Mouse (Mus musculus) adrenal gland, adult 18-20 months (tissue): ENCODE measurements around the gene Kdm5a. TPM values are rescaled to one million over a fixed set of nuclear protein-coding genes. Genes with fewer than 3 reads are reported as not detected.

Experiments
- total RNA-seq, 2 experiments: library from RNA; stranded (reverse); gene quantifications; 1 replicate in 1 of 2; 2 replicates in 1 of 2; pipeline ENCODE4 v1.2.3; 2021

Kdm5a gene
- total RNA-seq, 2 experiments from 2014 or later = 39.0 to 48.5 TPM

Other genes starting within 250 kb of the Kdm5a start
- under 1 TPM in 1 of 2 experiments, not detected in 1; 0.40 TPM for gene D330020A13Rik, start 69.8 kb upstream of the Kdm5a start, total RNA-seq
- 1 to 10 TPM; 5.6 to 6.6 TPM for gene B4galnt3, start 69.6 kb upstream of the Kdm5a start, total RNA-seq
- 1 to 10 TPM; 5.3 to 6.1 TPM for gene Ccdc77, start 250 bp downstream of the Kdm5a start, total RNA-seq
- 10 to 100 TPM in 1 of 2 experiments, 1 to 10 TPM in 1; 8.5 to 10.3 TPM for gene Il17ra, start 99.1 kb downstream of the Kdm5a start, total RNA-seq
- gene Tmem121b, start 129.7 kb downstream of the Kdm5a start, total RNA-seq = under 1 TPM in 1 of 2 experiments, not detected in 1; 0.10 TPM
- 10 to 100 TPM; 24.3 to 33.6 TPM for gene Hdhd5, start 167.2 kb downstream of the Kdm5a start, total RNA-seq